Mouse (Mus musculus) bone marrow macrophage, adult 2 months (primary cell): ENCODE measurements around the gene Olfr1371. TPM values are rescaled to one million over a fixed set of nuclear protein-coding genes. Genes with fewer than 3 reads are reported as not detected.
A peak's percentile ranks its signal among the peaks of the same experiment; 100 is the strongest.
"Not testable (repeated sequence)": the region's sequence is repeated elsewhere in the genome, so short reads cannot be mapped to it uniquely, and the experiment has no call there.

ENCODE experiments used
- H3K27ac ChIP-seq: 2 replicates; pipeline ENCODE4 v1.5.1; 2012; ENCODE audit warnings: low read depth, low read length; ENCODE audit not compliant: insufficient read depth
- H3K4me1 ChIP-seq: 2 replicates; pipeline ENCODE4 v1.6.1; 2012; ENCODE audit warnings: low read length; ENCODE audit not compliant: control insufficient read depth, insufficient read depth
- H3K4me3 ChIP-seq: 2 replicates; pipeline ENCODE4 v1.5.1; 2012; ENCODE audit warnings: mild to moderate bottlenecking, low read length, moderate library complexity; ENCODE audit not compliant: insufficient read depth
- CTCF ChIP-seq: IDR thresholded peaks from 2 replicates; pipeline ENCODE4 v1.5.1; 2012; ENCODE audit warnings: low read depth, mild to moderate bottlenecking, low read length, moderate library complexity
- POLR2A ChIP-seq: IDR thresholded peaks from 2 replicates; pipeline ENCODE4 v1.6.1; 2012; ENCODE audit warnings: mild to moderate bottlenecking, low read depth, low read length, borderline replicate concordance
- polyA plus RNA-seq: library from polyadenylated mRNA; stranded (reverse); fragments of >200 nt; gene quantifications from 2 replicates; pipeline ENCODE4 v1.2.4, GENCODE M21; 2012; ENCODE audit not compliant: missing spikeins, insufficient read depth, insufficient read length

Olfr1371 gene
- polyA plus RNA-seq, 1 experiment: not detected

GRCm38 (mm10) chr11:52168461-52168860, 45.3 kb downstream of the Olfr1371 start:
- Histone ChIP-seq H3K4me3 (peak overlapping the region; percentile 60), H3K27ac (no peak overlapping the region), H3K4me1 (no peaks in the 10 kb centered on the region)
- no peak for TF ChIP-seq POLR2A
- no peak for TF ChIP-seq CTCF

GRCm38 (mm10) chr11:52167901-52168302, 45.9 kb downstream of the Olfr1371 start:
- not testable (repeated sequence) for H3K27ac ChIP-seq, H3K4me1 ChIP-seq
- H3K4me3 ChIP-seq: peak overlapping the region; percentile 60

DNA sequence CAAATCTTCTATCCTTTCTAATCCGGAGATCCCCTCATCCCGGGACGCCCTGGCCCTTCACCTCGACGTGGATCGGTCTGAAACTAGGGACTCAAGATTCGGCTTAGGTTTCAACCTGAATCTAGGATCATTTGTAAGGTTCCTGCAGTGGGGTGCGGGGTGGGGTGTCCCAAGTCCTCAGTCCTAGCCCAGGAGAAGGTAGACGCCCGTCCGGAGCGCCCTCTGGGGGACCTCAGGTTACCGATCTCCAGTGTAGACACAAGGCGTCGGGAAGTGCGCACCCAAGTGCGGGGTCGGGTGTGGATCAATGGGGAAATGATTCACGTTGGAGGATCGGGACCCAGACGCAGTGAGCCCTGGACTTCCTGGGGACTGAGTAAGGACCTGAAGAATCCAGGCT, 46.7 kb downstream of the Olfr1371 start:
- Histone ChIP-seq H3K4me3 (no peak overlapping the region), H3K4me1 (no peaks in the 10 kb centered on the region), H3K27ac (no peak overlapping the region)
- TF ChIP-seq POLR2A (no peak), CTCF (no peak)

- TF ChIP-seq POLR2A: no peak
- no peak for TF ChIP-seq CTCF
- H3K27ac ChIP-seq: no peak overlapping the region
- H3K4me3 ChIP-seq: no peak overlapping the region
- H3K4me1 ChIP-seq: no peaks in the 10 kb centered on the region
These were observed 49.9 kb downstream of the Olfr1371 start for GRCm38 (mm10) chr11:52163926-52164325.

Other genes starting within 250 kb of the Olfr1371 start
- 31.9 and 32.1 TPM in 2 replicates for gene Cdkn2aipnl, start 246.3 kb downstream of the Olfr1371 start, polyA plus RNA-seq
- gene Ube2b, start 213.2 kb downstream of the Olfr1371 start, polyA plus RNA-seq: 150 and 184 TPM in 2 replicates
- gene Cdkl3, start 209.8 kb downstream of the Olfr1371 start, polyA plus RNA-seq: 0.86 and 1.7 TPM in 2 replicates
- 47.8 and 49.2 TPM in 2 replicates for gene Ppp2ca, start 115.3 kb downstream of the Olfr1371 start, polyA plus RNA-seq
- not detected in 2 replicates for gene Olfr1373, start 68.5 kb downstream of the Olfr1371 start, polyA plus RNA-seq
- 155 and 164 TPM in 2 replicates for gene Skp1a, start 18.0 kb upstream of the Olfr1371 start, polyA plus RNA-seq
- 0.53 TPM in 1 of 2 replicates, not detected in the other for gene Tcf7, start 69.0 kb upstream of the Olfr1371 start, polyA plus RNA-seq
- 116 and 118 TPM in 2 replicates for gene Vdac1, start 146.9 kb upstream of the Olfr1371 start, polyA plus RNA-seq
- gene 9530068E07Rik, start 182.4 kb upstream of the Olfr1371 start, polyA plus RNA-seq: 134 and 137 TPM in 2 replicates